Mouse (Mus musculus): ENCODE data around the gene Tbc1d32. TPM values are rescaled to one million over a fixed set of nuclear protein-coding genes. Genes with fewer than 3 reads are reported as not detected.
A peak's percentile ranks its signal among the peaks of the same experiment; 100 is the strongest.

The Tbc1d32 gene
- total and polyA plus RNA-seq, 2 experiments from 2014 or later = 2.5 to 5.3 TPM

- H3K4me1 ChIP-seq (ENCODE audit: insufficient read depth, low read length) = no peaks in the 10 kb centered on the region
- peak overlapping the region; percentile 46 for H3K4me3 ChIP-seq (ENCODE audit: low read length)
- 12% methylated on average over 27 of the region's 27 CpGs for WGBS
- H3K9me3 ChIP-seq (ENCODE audit: low read length) = no peaks in the 10 kb centered on the region
- H3K4me2 ChIP-seq (ENCODE audit: low read depth, low read length) = peak overlapping the region; percentile 73
- no peaks in the 10 kb centered on the region for H3K27me3 ChIP-seq (ENCODE audit: insufficient read depth, low read length)
- ATAC-seq = peak; percentile 73
- no peak for TF ChIP-seq CTCF (IDR thresholded peaks at IDR 0.05; ENCODE audit: low read depth)
- DNase-seq (ENCODE audit: low spot score) = peak; percentile 46
- peak overlapping the region; percentile 90 for H3K27ac ChIP-seq
- H3K36me3 ChIP-seq (ENCODE audit: insufficient read depth, low read length) = no peaks in the 10 kb centered on the region
- peak overlapping the region; percentile 64 for H3K9ac ChIP-seq (replicated peaks; ENCODE audit: low read length)
Measured at GRCm38 (mm10) chr10:56115636-56116180, 112.8 kb downstream of the Tbc1d32 start.

- H3K9ac ChIP-seq (replicated peaks; ENCODE audit: low read length) = peak overlapping the region; percentile 64
- peak overlapping the region; percentile 73 for H3K4me2 ChIP-seq (ENCODE audit: low read depth, low read length)
- H3K36me3 ChIP-seq (ENCODE audit: insufficient read depth, low read length) = no peaks in the 10 kb centered on the region
- peak; percentile 40; the same call in 1 of the 2 replicates for TF ChIP-seq CTCF (IDR thresholded peaks at IDR 0.05; ENCODE audit: low read depth)
- ATAC-seq (peak; percentile 94), DNase-seq (ENCODE audit: low spot score) (peak; percentile 84)
- WGBS = under 1% methylated on average over 49 of the region's 50 CpGs
- no peaks in the 10 kb centered on the region for H3K4me1 ChIP-seq (ENCODE audit: insufficient read depth, low read length)
- H3K9me3 ChIP-seq (ENCODE audit: low read length) = no peaks in the 10 kb centered on the region
- H3K27me3 ChIP-seq (ENCODE audit: insufficient read depth, low read length) = no peaks in the 10 kb centered on the region
- H3K27ac ChIP-seq = peak overlapping the region; percentile 90
- peak overlapping the region; percentile 46 for H3K4me3 ChIP-seq (ENCODE audit: low read length)
Measured at GRCm38 (mm10) chr10:56114951-56115635, 113.4 kb downstream of the Tbc1d32 start.

- Histone ChIP-seq H3K9me3 (ENCODE audit: low read length) (no peaks in the 10 kb centered on the region), H3K4me2 (ENCODE audit: low read depth, low read length) (peak overlapping the region; percentile 47), H3K4me1 (ENCODE audit: insufficient read depth, low read length) (no peaks in the 10 kb centered on the region), H3K9ac (replicated peaks; ENCODE audit: low read length) (peak overlapping the region; percentile 44; the same call in 1 of the 2 replicates), H3K27me3 (ENCODE audit: insufficient read depth, low read length) (no peaks in the 10 kb centered on the region), H3K36me3 (ENCODE audit: insufficient read depth, low read length) (no peaks in the 10 kb centered on the region), H3K4me3 (ENCODE audit: low read length) (peak overlapping the region; percentile 24), H3K27ac (peak overlapping the region; percentile 56)
- 55% methylated on average over 1 of the region's 1 CpGs for WGBS
- TF ChIP-seq CTCF (IDR thresholded peaks at IDR 0.05; ENCODE audit: low read depth) = no peak
- DNase-seq (ENCODE audit: low spot score) (no peak), ATAC-seq (no peak; the same call in 1 of the 2 replicates)
Measured at GRCm38 (mm10) chr10:56106996-56107334, 121.5 kb downstream of the Tbc1d32 start.

GRCm38 (mm10) chr10:56106333-56106995, 122.0 kb downstream of the Tbc1d32 start, which contains the start of gene Msl3l2:
TSS of gene Msl3l2 (plus strand) at chr10:56106917.
- Histone ChIP-seq H3K4me3 (ENCODE audit: low read length) (peak within 1 kb of the TSS; percentile 24), H3K4me2 (ENCODE audit: low read depth, low read length) (peak within 1 kb of the TSS; percentile 47), H3K9ac (replicated peaks; ENCODE audit: low read length) (peak within 1 kb of the TSS; percentile 44; the same call in 1 of the 2 replicates), H3K27ac (peak within 1 kb of the TSS; percentile 56), H3K4me1 (ENCODE audit: insufficient read depth, low read length) (no peaks in the 10 kb centered on the region), H3K36me3 (ENCODE audit: insufficient read depth, low read length) (no peaks in the 10 kb centered on the region), H3K9me3 (ENCODE audit: low read length) (no peaks in the 10 kb centered on the region), H3K27me3 (ENCODE audit: insufficient read depth, low read length) (no peaks in the 10 kb centered on the region)
- WGBS = 28% methylated on average over 18 of the region's 18 CpGs
- peak; percentile 69 for TF ChIP-seq CTCF (IDR thresholded peaks at IDR 0.05; ENCODE audit: low read depth)
- DNase-seq (ENCODE audit: low spot score) = peak; percentile 86
- ATAC-seq = peak; percentile 94

GRCm38 (mm10) chr10:56099641-56100310, 128.7 kb downstream of the Tbc1d32 start:
- H3K27ac ChIP-seq = no peak overlapping the region
- H3K9ac ChIP-seq (replicated peaks; ENCODE audit: low read length) = no peak overlapping the region
- H3K27me3 ChIP-seq (ENCODE audit: insufficient read depth, low read length) = no peaks in the 10 kb centered on the region
- H3K36me3 ChIP-seq (ENCODE audit: insufficient read depth, low read length) = no peaks in the 10 kb centered on the region
- TF ChIP-seq CTCF (IDR thresholded peaks at IDR 0.05; ENCODE audit: low read depth) = no peak
- H3K4me1 ChIP-seq (ENCODE audit: insufficient read depth, low read length) = no peaks in the 10 kb centered on the region
- H3K4me3 ChIP-seq (ENCODE audit: low read length) = no peak overlapping the region
- ATAC-seq = no peak
- DNase-seq (ENCODE audit: low spot score) = no peak
- H3K4me2 ChIP-seq (ENCODE audit: low read depth, low read length) = no peak overlapping the region
- no peaks in the 10 kb centered on the region for H3K9me3 ChIP-seq (ENCODE audit: low read length)
- 88% methylated on average over 3 of the region's 3 CpGs for WGBS

GRCm38 (mm10) chr10:56099126-56099525, 129.4 kb downstream of the Tbc1d32 start:
- Histone ChIP-seq H3K4me1 (ENCODE audit: insufficient read depth, low read length) (no peaks in the 10 kb centered on the region), H3K4me2 (ENCODE audit: low read depth, low read length) (no peak overlapping the region), H3K27me3 (ENCODE audit: insufficient read depth, low read length) (no peaks in the 10 kb centered on the region), H3K36me3 (ENCODE audit: insufficient read depth, low read length) (no peaks in the 10 kb centered on the region), H3K9ac (replicated peaks; ENCODE audit: low read length) (no peak overlapping the region), H3K4me3 (ENCODE audit: low read length) (no peak overlapping the region), H3K9me3 (ENCODE audit: low read length) (no peaks in the 10 kb centered on the region), H3K27ac (no peak overlapping the region)
- TF ChIP-seq CTCF (IDR thresholded peaks at IDR 0.05; ENCODE audit: low read depth) = no peak
- DNase-seq (ENCODE audit: low spot score) (no peak), ATAC-seq (no peak)
- WGBS = 86% methylated on average over 3 of the region's 3 CpGs
